Mouse (Mus musculus) adrenal gland, adult 18-20 months (tissue): ENCODE results near the gene Fgr. TPM values are rescaled to one million over a fixed set of nuclear protein-coding genes. Genes with fewer than 3 reads are reported as not detected.

Experiments
- DNase-seq, 2 experiments: peaks; one replicate each; pipeline ENCODE4 v3.0.0; 2021 to 2022; ENCODE audit warnings: low spot score in 2 of 2
- total RNA-seq, 2 experiments: library from RNA; stranded (reverse); gene quantifications; 1 replicate in 1 of 2; 2 replicates in 1 of 2; pipeline ENCODE4 v1.2.3; 2021

The Fgr gene
- total RNA-seq, 2 experiments from 2014 or later, result 0.43 to 0.58 TPM

DNA sequence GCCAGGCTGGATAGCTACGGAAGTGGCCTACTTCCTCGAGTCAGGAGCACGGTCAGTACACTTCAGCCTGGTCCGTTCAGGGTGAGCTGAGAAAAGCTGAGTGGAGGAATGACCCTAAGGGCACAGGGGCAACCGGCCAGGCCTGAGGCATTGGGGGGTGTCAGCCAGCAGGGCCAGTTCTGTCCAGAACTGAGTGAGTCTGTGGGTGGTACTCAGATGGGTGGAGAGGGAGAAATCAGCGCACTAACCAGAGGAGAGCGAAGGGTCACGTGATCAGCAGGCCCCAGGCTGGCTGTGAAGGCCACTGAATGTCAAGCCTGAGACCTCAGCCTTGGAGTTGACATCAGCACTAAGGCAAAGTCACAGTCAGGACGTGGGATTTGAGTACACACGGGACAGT is 60.6 kb downstream of the Fgr start:
- DNase-seq, result no peak

DNA sequence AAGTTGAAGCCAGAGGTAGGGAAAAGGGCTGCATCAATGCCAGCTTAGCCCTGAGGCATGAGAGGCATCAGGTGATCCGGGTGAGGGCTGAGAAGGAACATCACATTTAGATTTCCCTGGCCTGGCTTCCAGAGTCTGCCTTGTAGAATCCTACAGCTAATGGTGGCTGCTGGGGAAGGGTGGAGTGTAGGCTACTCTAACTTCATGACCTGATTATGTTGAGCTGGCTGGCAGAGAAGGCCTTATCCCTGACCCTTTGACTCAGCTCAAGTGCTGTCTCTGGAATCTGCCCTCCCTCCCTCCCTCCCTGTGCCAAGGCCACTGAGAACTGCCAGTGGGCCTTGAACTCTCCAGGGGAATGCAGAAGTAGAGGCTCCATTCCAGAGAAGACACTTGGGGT is 61.6 kb downstream of the Fgr start:
- DNase-seq, result no peak

DNA sequence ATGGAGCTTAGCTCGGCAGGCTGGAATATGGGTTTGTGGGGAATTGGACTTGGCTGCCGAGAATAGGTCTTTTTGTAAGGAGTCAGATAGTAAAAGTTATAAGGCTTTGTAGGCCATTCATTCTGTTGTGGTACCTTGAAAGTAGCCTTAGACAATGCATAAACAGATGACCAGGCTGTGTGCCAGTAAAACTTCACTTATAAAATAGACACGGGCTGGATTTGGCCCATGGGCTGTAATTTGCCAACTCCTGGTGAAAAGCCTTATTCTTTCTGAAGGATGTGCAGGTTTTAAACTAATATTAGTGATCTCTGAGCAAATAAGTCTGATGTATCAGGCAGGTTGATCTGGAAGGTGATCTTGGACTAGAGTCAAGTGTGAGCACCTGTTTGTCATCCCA is 62.1 kb downstream of the Fgr start:
- DNase-seq, result no peak

DNA sequence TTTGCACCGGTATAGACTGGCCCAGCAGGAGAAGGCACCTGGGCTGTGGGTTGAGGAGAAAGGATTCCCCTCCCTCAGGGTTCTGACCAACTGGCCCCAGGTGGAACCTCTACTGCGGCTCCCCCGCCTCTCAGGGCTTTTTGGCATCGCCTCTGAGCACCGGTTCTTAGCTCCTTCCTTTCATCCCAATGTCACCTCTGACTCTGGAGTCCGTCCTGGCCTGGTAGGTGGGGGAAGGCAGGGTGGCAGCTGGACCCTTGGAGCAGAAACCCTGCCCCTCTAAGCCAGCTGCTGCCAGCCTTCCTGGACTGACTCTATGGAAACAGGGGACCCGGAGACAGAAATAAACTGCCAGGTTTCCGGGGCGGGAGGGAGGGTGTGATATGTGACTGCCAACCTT is 63.4 kb downstream of the Fgr start:
- DNase-seq, result no peak

DNA sequence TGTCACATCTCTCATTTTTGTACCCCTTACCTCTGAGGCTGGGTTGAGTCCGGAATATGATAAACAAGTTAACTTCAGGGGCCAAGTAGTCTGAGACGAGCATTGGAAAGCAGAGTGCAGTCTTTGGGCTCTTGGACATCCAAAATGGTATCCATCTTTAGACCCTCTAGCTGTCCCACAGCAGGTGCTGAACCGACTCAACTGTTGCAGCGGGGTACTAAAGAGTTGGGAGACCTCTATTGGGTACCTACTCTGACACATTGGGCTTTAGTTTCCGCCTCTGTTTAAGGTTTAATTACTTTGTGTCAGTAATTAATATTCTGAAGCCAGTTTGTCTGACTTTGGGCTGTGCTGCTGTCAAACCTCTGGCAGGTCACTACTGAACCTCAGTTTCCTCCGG is 63.9 kb downstream of the Fgr start:
- no peak for DNase-seq

DNA sequence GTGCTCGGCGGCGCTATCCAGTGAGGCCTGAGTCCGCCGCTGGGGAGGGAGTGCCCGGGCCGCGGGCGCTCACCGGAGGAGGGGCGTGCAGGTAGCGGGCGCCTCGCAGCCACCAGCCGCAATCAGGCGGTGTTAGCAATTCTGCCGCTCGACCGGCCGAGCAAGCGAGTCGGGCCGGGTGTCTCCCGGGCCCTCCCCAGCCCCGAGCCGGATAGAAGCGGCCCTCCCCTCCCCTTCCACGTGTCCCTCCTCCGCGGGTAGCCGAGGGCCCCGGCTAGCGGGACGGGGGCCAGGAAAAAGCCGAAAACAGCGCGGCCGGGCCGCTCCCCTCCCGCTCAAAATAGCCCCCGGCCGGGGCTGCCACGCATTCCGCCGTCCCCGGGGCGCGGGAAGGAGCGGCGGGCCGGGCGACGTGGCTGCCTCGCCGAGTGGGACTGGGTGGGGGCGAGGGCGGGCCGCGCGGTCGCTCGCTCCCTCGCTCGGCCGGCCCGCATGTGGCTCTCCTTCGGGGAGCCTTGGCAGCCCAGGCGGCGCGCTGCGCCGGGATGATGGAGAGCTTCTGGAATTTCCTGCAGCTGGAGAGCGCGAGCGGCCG is 64.7 kb downstream of the Fgr start:
- DNase-seq, result peak in 1 of 2 experiments; percentile 56

DNA sequence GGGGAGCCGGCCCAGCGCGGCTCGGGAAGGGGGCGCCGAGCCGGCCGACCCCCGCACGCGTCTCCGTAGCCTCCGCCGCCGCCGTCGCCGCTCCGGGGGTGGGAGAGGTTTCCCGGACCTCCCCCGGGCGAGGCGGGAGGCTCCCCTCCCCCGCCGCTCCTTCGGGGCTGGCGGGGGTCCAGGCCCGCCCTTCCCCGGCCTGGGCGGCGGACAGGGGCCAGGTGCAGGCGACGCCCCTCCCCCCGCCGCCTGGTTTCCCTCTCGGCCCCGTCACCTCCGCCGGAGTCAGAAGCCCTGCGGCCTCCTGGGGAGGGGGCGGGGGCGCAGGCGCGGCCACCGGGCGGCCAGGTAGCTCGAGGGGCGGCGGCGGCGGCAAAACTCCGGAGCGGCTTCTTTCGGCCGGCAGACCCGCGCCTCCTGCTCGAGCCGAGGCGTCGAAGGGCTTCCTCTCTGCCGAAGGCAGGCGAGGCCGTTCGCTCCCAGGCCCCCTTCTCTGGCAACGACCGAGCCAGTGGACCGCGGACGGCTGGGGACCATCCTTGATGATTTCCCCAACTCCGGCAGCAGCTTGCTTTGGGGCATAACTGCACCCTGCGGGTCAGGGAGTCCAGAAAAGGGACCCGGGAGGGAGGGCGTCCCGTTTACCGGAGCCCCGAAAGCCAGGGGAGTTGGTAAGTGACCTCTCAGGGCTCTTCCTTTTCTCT is 65.4 kb downstream of the Fgr start:
- DNase-seq, result peak; percentile 54 to 62

DNA sequence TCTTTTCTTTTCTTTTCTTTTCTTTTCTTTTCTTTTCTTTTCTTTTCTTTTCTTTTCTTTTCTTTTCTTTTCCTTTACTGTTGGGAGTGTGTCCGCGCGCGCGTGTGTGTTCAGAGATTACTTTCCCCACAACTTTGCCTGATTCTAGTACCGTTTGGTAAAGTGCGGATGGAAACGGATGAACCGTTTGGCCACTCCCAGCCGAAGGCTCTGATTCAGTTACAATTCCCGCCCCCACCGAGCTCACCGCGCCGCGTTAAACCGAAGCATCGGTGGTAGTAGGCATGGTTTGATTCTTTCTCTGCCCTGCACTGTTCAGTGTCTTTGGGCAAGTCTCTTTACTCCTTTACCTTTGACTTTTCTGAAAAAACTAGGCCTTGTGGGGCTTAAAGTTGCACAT is 65.9 kb downstream of the Fgr start:
- DNase-seq, result no peak

DNA sequence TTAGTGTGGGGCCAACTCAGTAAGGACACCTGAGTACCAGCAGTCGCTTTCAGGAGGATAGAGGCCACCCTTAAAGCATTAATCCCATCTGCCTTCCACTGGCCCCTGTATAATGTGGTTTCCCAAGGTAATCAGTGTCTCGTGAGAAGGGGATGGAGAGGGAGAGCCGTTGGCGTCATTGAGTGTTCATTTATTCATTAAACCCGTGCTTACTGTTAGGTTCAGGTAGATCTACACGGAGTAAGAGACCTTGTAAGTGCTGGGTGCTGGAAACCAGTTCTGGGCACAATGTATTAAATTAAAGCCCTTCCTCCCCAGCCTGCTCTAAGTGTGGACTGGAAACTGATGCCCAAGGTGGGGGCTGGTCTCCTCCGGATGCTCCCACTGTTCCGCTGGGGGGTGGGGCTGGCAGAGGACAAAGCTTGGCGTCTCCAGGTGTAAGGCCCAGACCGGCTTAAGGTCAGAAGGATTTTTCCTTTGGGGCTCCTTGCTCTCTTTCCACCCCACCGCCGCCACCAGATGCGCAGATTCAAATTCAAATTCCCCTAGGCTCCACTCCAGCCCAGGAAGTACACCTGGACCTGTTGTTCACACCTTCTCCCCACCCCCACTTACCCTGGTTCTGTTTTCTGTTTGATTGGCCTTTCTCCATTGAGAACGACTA is 66.5 kb downstream of the Fgr start:
- DNase-seq, result no peak

DNA sequence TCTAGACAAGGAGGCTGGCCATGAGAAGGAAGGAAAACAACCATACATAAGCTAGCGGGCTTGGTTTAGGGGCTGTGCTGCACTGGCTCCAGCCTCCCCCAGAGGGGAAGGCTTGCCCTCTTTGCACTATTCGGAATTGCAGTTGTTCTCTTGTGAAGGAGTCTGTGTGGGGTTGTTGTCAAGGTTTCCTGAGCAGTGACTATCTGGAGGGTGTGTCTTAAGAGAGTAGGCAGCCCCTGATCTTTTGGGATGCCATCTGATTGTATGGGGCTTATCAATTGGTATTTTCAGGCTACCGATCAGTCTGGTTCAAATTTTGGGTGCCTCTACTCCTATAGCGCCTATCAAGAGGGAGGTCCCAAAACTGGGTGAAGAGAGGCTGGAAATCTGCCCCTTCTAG is 68.3 kb downstream of the Fgr start:
- no peak for DNase-seq

DNA sequence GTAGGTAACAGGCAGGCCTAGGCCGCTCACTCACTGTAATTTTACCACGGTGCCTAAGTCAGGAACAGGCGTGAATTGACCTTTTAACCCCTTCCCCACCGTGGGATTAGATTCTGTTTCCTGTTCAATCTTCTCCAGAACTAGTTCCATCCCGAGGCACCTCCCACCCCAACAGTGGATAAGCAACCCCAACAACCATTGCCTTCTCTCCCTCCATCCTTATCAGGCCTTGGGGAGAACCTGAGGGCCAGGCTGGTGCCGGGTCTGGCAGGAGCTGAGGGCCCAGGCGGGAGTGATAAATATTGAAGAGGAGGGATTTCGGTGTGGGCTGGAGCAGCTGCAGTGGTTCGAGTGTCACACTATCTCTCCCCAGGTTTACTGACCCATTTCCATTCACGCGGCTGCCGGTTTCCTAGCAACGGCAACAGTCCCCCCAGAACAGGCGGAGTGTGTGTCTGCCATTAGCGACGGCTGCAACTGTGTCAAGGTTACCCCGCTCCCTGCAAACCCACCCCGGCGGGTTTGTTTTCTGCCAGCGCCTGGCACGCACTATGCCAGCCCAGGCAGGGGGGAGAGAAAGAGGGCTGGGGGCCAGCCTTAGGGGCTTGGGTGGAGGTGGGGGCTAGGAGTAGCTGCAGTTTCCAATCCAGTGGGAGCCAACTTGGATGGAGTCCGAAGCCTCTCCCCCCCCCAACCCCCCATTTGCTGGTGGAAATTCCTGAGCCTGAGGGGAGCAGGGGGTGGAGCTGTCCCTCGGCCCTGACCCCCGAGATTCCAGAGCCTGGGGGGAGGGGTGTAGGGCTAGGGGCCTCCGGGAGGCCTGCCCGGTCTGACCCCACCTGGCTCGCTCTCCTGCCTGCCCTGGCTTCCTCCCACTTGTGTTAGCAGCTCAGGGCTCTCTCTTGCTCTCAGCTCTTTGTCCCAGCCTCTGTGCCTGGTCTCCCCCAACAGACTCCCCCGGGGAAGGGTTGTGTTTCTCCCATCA is 69.0 kb downstream of the Fgr start:
- no peak for DNase-seq

DNA sequence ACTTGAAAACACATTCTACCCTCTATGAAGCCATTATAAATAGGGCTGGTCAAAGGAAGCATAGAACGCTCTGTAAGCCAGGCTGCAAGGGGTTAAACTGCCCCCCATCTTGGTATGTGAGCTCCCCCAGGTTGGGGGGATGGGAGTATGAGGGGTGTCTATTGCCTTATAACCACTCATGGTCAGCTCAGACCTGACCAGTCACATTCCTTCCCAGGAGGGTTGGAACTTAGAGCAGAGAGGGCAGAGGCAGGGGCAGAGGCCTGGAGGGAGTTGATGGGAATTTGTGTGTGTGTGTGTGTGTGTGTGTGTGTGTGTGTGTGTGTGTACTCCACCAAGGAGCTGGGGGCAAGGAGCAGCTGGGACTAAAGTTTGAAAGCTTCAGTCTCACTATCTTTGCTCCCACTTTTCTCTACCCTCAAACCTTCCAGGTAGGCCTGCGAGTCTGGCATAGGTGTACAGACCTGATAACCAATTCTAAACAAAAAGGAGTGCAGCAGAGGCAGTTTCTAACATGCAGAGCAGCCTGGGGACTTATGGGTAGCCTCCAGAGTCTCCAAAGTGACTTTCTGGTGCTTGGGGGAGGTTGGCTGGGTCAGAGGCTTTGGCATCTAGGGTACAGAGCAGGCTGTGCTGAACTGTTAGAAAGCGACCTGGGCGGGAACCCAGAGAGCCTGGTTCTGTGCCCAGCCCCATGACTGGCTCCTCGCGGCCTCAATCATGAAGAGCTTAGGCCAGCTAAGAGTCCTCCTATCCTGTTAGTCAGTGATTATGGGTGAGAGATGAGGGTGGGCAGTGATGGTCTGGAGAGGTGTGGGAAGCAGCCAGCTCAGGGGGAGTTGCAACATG is 70.1 kb downstream of the Fgr start:
- no peak for DNase-seq

DNA sequence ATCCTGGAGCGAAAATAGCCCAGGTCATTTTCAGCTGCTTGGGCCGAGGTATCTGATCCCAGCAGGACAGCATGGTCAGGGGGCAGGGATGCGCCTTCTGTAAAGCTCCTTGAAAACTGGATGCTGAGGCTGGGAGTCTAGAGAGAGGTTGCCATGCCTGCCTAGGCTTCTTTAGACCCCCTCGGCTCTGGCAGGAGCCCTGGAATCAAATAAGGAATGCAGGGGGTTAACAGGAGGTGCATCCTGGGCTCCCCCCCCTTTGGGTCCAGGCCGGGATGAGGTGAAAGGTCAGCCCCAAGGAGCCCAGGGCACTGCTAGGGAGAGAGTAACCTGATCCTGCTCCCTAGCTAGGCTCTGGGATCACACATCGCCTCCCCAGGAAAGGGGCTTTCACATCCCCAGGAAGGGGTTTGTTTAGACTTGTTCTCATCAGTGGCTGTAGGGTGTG is 70.8 kb downstream of the Fgr start:
- no peak for DNase-seq

DNA sequence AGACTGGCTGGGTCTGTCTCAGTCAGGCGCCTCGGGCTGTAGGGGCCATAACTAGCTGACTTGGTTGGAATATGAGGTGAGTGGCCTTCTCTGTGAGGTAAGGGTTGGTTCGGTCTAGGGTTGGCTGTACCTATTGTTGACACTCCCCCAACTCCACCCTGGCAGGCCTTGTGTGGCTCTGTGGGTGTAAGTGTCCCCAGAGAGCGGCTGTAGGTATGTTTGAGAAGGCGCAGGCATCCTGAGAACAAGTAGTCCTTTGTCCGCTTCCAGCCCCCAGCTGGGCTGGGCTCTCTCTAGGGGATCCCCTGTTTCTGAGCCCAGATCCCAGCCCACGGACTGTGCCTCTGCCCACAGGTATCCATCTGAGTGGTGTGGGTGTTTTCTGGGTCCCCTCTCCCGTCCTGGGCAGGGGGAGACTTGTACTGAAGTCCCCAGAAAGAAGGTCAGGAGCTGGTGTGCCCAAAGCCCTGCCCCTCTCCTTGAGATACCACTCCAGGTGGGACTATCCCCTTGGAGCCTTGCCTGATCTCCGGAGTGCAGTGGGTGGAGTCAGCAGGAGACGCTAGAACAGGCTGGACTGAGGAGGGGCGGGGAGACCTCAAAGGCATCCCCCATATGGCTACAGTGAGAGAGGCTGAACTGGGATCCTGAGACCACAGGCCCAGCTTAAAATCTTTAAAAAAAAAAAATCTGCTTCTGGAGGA is 72.0 kb downstream of the Fgr start:
- DNase-seq, result no peak

DNA sequence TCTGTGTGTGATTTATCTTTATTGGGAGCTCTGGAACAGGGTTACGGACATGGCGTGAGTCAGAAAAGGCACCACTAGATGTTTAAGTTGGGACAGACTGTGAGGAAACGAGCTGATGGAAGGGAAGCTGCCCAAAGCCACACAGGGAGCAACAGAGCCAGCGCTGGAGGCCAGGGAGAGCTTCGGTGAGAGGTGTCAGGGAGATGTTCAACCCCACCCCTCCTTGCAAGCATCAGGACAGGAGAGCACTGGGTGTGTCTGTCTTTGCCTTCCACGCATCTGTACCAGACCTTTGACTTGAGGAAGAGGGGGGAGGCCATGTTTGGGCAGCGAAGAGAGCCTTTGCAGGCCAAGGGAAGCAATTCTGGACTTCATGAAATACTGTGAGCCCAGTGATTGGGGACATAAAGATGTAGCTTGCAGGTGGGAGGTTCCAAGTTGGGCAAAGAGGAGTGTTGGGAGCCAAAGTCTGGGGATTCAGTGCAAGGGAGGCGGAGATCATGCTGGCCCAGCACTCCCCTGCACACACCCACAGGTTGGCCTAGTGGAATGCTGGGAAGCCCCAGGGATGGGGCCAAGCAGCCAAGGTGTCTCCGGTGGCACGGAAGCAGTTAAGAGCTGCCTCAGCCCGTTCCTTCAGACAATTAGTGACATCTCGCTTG is 72.9 kb downstream of the Fgr start:
- DNase-seq, result no peak

DNA sequence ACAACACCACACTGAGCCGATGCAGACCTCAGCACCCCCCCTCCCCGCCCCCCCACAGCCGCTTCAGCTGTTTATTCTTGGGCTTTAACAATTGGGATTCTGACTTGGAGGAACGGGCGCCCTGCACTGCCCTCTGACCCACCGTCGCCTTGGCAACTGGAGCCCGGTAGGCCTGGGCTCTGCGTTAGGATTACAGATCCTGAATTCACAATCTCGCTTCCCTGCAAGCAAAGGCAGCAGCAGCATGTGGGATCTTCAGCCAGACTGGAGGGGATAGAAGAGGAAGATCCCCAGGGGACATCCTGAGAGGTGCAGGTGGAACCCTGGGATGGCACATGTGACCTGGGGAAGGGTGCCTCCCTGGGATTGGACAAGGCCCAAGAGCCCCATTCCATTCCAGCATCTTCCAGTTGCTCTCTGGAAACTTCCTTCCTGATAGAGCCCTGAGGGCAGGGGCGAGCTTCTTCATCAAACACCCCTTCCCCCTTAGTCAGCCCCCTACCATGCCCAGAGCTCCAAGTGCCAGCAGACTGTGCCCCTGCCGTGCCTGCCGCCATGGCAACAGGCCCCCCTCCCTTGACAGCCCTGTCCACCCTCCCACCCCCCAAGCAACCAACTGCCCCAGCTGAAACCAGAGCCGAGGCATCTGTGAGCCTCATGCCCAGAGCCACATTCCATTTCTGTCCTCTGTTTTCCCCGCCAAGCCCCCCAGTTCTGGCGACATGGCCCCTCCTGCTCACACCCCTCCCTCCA is 73.6 kb downstream of the Fgr start:
- DNase-seq, result no peak

DNA sequence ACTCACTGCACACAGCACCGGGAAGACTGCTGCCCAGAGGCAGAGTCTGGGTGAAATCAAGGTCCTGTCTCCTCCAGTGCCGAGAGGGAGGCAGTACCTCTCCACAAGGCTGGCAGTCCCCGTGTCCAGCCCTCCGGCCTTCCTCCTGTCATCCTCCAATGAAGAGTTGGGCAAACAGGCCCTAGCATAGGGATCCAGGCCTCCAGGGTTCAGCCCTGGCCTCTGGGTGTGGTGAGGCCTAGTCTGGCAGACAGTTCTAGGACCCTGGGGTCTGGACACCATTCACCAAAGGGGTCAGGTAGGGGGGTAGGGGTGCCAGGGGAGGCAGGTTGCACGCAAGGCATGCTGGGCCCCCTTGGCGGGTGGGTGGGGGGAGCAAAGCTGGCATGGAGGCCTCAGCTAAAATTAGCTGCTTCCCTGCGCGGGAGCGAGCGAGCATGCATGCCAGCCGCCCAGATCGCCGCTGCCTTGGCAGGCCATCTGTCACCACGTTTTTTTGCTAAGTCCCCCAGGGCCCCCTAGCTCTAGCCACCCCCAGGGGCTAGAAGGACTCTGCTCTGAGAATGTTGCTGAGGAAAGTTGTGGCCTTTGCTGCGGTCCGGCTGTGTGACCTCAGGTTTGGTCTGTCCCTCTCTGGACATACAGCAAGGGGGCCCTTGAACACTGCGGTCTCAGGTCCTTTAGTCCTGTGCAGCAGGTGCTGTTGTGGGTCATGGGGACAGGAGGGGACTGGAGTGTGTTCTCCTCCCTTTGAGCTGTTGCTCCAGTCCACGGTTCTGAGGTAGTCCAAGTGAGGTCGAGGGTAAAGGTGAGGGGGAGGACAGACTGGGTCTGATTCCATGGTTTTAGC is 75.4 kb downstream of the Fgr start:
- no peak for DNase-seq
